Mouse (Mus musculus) fat pad, adult 2 months (tissue): ENCODE results near the gene Lat.
A peak's percentile ranks its signal among the peaks of the same experiment; 100 is the strongest.

Experiments used
- DNase-seq: peaks from one replicate; pipeline ENCODE4 v3.0.0-alpha.2; 2011; ENCODE audit warnings: low read depth, low spot score; ENCODE audit errors: extremely low read depth

Lat gene

DNA sequence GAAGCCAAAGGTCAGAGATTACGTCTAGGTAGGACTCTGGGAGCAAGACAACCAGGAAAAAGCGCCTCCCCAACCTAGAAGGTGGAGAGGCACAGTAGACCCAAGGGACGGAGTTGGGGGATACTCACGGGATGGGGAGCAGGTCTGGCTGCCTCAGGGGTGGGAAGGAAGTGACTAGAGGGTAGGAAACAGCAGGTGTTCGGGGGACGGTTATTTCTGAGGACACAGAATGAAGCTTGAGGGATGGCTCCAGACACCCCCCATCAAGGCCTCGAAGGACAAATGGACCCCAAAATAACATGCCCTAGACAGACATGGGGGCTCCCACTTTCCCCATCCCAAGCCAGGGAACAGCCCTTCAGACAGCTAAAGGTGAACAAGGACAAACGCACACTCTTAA lies 1.0 kb downstream of the Lat start:
- no peak for DNase-seq

DNA sequence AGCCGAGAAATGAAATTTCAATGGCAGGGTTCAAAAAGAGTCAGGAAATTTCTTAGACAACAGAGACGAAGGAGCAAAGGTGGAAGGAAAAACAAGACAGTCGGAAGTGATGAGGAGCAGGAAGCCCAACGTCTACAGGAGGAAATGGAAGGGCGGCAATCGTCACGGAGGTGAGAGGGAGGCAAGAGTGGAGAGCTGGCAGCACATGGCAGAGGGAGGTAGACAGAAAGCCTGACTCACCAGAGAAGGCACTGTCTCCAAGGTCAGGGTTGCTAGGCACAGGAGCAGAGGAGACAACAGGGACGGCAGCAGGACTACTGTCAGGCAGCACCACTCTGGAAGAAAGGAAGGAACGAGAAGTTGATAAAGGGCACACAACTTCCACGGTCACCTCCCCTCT lies 1.7 kb downstream of the Lat start:
- no peak for DNase-seq

DNA sequence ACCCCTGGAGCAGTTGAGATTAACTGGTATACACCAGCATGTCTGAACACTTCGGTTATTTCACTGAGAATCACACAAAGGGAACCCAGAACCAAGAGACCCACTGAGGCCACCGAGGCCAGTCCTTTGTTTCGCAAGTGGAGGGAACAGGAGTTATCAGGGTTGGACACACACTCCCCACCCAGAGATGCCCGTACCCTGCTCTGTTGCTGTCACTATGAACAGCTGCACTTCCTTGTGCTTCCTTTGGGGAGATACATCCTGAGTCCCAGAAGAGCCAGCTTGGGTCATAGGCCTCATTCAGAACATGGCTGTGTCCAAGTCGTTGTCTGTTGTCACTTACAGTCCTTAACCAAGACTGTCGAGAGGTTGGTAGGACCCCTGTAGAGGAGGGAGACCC lies 6.3 kb downstream of the Lat start:
- DNase-seq = no peak

DNA sequence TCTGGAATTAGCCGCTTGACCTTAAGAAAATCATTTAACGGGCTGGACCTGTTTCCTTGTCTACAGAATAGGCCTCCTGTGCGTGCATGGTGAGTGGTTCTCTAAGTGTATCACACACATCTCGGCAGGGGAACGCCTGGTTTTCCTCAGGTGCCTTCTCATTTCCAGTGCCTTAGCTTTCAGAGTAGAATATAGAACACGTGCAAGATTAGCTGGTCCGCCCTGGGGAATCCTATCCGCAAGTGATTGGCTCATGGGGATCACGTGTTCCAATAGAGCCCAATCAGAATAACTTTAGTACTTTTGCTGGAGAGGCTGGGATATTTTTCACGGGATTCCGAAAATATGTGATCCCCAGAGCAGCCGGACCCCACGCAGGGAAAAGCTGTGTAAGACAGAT lies 10.3 kb downstream of the Lat start:
- no peak for DNase-seq

DNA sequence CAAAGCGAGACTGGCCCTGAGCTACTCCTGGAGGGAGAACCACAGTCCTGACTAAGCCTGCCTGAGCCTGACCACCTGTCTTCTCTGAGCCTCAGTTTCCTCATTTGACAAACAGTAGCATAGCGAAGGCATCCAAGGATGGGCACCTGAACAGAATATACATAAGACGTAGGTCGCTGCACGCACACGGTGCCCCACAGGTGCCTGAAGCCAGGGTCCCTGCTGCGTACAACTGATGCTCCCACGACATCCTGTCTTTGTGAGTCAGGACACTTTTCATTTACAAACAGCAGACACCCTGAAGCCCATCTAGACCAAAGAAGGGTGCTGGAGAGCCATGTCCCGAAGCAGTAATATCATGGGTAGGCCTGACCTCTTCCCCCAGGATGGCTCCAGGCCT lies 11.0 kb downstream of the Lat start:
- no peak for DNase-seq

DNA sequence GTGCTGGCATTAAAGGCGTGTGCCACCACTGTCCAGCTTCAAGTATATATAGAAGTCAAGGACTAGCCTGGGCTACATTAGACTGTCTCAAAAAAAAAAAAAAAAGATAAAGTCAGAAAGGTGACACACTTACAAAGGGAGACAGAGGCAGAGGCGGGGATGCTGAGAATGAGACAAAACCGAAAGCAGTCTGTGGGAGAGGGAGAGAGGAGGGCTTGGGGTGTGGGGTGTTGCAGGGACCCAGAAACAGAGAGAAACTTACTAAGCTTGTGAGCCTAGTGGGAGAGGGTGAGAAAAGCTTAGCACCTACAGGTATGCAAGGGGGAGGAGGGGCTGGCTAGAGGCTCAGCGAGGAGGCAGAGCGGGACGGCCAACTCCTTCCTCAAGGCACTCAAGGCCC lies 11.5 kb downstream of the Lat start:
- DNase-seq = no peak

DNA sequence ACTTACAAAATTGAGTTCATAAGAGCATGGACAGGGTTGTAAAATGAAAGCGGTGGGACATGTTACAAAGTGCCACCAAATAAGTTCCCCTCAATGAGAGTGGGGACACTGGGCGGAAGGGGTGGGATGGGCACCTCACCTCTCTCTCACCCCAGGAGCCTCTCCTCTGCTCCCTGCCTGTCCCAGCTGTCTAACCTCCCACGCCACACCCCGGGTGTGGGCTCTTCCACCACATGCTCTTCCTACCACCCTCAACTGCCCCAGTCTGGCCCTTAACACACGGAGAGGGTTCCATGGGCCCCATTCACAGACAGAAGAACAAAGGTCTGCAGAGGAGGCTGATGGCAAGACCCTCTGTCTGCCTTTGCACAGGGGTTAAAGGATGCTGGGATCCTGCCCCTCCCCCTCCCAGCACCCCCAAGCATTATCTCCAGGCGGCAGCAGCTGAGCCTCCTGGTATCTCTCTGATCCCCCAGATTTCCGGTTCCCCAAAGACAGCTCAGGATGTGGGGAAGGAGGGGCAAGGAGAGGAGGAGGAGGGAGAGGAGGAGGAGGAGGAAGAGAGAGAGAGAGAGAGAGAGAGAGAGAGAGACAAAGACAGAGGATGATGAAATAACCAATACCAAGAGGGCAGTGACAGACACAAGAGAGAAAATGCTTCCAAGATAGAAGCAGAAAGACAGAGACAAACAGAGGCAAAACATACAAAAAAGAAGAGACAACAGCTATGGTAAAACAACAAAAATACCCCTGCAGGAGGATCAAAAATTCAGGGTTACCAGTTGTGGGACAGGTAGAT lies 12.4 kb downstream of the Lat start:
- DNase-seq = no peak

DNA sequence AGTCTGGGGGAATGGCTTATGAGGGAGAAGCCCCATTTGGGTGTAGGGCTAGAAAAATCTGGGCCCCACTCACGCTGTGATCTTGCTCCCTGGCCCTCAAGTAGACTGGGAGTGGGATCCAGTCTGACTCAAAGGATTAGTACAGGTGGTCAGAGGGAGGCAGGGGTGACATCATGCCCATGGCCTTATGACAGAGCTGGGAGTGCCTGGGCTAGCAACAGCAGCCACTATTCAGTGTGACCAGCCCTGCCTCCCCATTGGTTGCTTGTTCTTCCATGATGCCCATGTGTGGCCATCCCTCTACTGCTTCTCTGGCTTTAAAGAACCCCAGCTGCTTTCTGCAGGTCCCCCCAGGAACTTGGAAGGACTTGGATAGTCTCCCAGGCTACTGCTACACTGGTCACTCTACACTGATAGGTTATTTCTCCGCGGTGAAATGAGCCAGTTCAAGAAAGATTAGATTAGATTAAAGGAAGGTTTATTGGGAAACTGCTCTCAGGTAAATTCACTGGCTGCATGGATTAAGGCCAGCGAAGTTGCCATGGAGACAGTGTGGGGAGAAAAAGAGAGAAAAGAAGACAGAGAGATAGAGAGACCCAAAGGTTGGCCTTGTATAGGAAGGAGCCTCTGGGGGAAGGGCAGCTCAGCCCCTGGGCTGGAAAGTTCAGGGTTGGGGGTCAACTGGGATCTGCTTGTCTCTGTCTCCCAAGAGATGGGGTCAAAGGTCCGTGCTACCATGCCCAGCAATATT lies 13.3 kb downstream of the Lat start:
- DNase-seq = no peak

DNA sequence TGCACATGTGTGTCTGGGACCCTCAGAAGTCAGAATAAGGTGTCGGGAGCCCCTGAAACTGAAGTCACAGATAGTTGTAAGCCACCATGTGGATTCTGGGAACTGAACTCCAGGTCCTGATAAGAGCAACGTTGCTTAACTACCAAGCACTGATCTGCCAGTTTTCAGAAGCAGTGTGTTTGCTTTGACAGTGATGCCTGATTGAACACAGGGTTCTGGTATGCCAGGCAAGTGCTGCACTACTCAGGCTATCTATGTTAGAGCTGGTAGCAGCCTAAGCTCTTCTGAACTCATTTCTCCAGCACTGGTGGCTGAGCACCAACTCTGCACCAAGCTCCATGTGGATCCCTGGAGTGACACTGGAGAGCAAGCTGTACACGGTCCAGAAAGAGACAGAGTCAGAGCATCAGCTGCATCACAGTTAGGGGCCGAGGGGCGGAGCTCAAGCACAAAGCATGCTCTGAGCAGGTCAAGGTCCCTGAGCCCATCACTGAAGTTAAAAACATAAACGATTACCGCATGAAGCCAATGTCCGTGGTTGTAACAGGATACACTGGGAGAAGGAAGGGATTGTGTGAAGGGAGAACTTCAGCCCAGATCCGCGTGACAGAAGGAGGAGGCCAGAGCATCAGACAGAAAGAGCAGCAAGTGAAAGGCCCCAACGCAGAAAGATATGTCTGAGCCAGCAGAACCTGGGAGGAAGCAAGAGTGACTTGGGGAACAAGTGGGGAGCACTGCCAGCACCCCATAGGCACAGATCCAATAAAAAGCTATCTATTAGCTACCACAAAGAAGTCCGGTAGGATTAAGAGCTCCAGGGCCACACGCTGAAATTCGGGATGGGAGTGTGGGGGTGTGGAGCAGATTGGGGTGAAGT lies 14.4 kb downstream of the Lat start:
- no peak for DNase-seq

DNA sequence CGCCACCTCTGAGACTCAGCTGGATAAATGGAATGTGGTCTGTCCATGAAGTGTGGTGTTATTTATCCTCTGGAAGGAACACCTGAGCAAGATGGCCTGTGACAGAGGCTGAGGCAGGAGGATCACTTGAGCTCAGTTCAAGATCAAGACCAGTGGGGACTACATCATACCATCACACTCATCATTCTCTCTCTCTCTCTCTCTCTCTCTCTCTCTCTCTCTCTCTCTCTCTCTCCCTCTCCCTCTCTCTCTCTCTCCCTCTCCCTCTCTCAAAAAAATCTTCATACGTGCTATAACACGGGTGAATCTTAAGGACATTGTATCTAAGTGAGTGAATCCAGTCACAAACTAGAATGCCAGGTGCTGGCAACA lies 15.4 kb downstream of the Lat start:
- no peak for DNase-seq

DNA sequence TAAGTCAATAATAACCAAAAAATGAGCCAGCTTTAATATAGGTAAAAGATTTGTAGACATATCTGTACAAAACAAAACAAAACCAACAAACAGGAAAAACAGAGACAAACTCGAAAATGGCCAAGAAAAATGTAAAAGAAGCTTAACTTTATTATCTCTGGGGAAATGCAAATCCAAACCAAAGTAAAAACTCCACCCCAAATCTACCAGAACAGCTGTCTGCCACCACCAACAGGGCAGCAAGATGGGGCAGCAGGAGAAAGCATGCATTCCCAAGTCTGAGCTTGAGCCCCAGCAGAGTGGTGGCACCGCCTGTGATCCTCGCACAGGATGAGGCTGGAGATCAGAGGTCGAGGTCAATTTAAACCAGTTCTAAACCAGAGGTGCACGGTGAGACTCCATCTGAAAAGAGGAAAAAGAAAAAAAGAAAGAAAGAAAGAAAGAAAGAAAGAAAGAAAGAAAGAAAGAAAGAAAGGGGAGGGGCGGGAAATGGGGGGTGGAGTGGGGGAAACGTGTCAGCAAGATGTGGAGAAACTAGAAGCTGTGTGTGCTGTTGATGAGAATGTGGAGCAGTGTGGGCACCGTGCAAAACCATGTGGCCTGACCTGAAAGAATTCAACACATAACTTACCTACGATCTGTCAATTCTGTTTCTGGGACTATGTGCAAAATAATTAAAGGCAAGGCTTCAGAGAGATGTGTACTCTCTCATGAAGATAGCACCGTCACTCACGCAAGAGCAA lies 15.9 kb downstream of the Lat start:
- no peak for DNase-seq

DNA sequence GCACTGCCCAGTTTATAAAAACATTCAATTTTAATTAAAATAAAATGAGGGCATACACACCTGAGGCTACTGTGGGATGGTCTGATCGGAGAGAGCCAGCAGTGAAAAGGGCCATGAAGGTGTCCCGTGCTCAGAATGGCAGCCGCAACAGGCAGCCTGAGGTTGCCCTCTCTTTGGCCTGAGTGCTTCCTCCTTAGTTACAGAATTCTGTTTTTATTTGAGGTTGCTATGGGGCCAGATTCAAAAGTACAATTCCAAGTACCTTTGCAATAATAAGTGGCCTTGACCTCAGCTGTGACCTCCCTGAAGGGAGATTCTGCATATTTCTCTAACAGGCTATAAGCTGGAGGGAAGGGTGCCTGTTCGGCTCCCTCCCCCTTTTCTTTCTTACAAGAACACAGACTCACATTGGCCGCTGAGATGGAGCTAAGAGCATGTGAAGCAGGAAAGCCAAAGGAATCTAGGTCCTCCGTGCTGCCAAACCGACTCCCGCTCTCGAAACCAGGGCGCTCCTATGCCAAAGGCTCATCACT lies 17.9 kb downstream of the Lat start:
- no peak for DNase-seq

DNA sequence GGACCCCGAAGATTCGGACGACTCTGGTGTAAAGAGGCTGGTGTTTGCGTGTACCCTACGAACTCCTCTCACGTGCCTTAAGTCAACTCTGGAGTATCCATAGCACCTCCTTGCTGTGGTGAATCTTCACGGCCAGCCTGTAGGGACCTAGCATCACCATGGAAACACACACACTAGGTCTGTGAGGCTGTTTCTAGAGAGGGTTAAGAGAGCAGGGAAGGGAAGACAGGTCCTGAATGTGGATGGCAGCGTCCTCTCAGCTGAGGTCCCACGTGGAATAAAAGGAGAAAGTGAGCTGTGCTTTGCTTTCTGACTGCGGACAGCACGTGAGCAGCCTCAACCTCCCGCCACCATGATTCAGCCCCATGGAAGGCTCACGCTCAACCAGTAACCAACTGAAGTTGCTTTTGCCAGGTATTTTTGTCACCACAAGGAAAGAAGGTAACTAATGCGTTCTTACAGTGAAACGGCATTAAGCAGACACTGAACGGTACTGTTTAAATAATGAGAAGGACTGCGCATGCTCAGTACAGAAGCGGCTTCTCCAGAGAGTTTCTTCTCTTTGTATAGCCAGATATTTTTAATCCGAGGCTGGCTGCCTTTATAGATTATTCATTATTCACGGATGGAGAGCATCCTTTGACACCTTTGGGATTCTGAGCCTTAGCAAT lies 18.5 kb downstream of the Lat start:
- DNase-seq = no peak

DNA sequence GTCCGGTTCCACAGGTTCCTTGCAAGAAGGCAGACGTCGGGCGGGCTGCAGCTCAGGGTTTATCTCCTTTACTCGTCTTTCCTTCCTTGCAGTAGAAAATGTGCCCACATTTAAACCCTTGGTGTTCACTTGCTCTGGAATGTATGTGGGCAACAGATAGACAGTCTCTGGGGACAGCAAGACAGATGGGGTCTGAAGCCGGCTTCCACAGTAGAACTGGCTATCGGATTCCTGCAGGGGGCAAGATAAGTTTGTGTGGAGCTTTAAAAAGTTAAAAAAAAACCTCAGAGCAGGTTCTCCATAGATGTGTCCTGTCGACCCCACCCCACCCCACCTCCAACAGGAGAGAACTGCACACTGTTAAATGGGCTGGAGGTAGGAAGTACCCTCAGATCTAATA lies 21.1 kb downstream of the Lat start:
- DNase-seq = no peak

DNA sequence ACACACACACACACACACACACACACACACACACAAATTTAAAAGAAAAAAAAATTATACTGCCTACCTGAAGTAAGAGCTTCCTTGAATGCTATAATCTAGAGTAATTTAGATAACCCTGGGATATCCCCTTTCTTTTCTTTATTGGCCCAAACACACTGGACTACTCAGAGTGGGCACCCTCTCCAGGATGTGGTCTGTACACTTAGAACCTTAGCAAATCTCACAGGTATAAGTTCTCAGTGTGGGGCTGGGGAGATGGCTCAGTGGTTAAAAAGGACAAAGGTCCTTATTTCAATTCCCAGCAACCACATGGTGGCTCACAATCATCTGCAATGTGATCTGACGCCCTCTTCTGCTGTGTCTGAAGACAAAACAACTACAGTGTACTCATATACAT lies 22.3 kb downstream of the Lat start:
- no peak for DNase-seq

DNA sequence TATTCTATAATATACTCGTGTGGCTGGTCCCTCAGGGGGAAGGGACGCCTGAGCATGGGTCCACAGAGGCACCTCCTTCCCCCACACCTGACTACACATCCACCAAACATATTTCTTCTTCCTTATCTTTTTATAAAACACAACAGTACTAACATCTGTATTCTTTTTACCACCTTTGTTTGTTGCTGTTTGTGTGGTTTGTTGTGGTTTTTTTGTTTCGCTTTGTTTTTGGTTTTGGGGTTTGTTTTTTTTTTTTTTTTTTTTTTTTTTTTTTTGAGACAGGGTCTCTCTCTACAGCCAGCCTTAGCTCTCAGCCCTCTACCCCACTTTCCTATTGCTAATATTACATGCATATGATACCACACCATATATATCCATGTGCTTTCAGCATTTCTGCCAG lies 23.4 kb downstream of the Lat start:
- no peak for DNase-seq

DNA sequence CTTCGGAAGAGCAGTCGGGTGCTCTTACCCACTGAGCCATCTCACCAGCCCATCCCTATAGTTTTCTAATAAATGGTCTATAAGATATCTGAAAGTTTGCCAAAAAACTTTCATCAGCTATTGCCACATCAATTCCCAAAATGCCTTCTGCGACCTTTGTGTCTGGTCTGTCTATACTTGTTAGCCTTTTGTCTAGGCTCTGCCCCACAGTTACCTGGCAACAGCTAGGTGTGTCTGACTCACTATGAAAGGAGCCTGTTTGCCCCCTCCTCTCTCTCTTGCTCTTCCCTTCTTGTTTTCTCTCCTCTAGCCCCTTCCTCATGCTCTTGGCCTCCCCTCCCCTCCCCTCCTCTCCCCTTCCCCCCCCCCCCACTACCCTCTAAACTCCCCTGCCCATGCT lies 23.8 kb downstream of the Lat start:
- peak; percentile 31 for DNase-seq

DNA sequence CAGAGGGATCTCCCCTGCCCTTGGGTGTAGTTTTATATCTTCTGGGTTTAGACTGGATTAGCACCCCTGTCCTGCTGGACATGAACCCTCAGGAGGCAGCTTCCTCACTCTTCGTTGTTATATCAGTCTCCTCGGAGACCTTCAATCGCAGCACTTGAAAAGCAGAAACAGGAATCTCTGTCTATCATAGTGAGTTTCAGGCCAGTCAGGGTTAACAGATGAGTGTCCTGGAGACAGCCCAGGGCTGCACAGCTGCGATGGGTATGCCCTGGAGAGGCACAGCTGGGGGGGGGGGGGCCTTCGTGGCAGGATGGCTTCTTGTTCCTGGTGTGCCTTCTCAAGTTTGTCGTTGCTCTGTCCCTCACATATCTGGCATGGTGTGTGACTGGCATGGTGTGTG lies 28.5 kb downstream of the Lat start:
- no peak for DNase-seq

DNA sequence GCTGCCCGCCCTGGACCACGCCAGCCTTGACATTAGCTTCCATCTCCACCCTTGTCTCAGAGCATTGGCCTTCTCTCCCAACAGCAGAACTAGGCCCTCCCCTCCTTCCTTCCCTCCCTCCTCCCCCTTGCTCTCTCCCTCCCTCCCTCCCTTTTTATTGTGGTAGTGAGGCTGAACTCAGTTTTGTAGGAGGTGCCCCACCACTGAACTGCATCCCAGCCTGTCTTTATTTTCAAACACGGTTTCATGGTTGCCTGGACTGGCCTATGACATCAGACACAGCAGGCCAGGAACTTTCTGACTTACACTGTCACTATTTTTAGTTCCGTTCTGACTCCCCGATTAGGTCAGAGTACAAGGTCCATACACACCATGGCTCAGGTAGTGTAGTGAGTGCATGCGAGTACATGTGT lies 29.2 kb downstream of the Lat start:
- DNase-seq = no peak

DNA sequence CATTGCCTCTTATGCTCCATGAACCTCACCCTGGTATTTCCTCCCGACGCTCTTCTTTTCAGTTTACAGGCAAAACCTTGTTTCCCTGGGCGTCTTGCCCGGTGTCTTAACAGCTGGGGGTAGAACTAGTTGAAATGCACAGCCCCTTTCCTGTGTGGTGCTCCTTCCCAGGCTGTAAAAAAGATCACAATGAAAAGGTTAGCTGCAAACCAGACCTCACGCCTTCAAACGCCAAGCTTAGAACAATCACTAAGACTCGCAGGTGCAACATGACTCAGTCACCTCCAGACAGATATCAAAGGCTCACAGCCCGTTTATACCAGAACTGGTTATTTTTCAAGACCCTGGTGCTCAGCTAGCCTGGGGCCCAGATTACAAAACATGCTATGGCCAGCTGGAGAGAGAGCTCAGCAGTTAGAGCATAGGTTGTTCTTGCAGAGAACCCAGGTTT lies 29.8 kb downstream of the Lat start:
- DNase-seq = no peak
